Mouse (Mus musculus): ENCODE results near the gene Fcrls.

Fcrls gene

GRCm38 (mm10) chr3:87263436-87263835 lies at the start of gene Fcrls:
Fcrls (minus strand) TSS chr3:87263738.
- DNase-seq (ENCODE audit: low spot score), result no peak

DNA sequence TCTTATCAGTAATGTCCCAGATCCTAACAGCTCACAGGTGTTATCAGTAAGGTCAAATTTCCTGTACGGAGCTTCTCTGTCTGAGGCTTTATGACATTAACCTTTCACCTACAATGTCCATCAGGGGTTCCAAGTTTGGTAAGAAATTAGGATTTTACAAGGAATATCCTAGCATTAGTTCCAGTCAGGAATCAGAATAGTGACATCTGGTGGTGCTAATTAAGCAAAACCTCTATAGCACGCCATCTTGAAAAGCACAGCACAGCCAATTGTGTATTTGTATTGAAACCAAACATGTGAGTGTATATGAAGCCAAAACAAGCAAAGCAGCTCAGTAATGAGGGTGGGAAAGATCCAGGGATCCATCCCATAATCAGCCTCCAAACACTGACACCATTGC lies 46.4 kb upstream of the Fcrls start:
- no peak for DNase-seq (ENCODE audit: low spot score)

GRCm38 (mm10) chr3:87299901-87300300 lies 36.4 kb upstream of the Fcrls start:
- DNase-seq (ENCODE audit: low spot score), result no peak

- DNase-seq (ENCODE audit: low spot score), result no peak
Observed at GRCm38 (mm10) chr3:87274372-87274771, 10.8 kb upstream of the Fcrls start.

GRCm38 (mm10) chr3:87266581-87266980 lies 3.0 kb upstream of the Fcrls start:
- no peak for DNase-seq (ENCODE audit: low spot score)

GRCm38 (mm10) chr3:87255239-87255638 lies 8.3 kb downstream of the Fcrls start:
- DNase-seq (ENCODE audit: low spot score), result no peak

DNA sequence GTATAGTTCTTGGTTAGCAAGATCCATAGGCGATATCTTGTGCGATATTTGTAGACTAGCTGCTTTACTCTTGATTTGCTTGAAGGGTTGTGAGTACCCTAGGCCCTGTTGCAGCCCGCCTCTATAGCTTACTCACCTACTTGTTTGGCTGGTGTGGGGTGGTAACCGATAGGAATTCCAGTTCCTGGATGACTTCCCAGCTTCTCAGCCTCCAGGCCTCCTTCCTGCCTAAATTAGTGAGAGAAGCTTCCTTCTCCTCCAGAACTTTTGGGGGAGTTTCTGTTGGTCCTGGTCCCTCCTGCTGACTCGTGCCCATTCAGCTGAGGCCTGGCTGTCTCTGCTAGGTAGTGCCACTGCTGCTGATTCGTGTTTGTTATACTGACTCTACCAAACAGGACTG lies 14.0 kb downstream of the Fcrls start:
- no peak for DNase-seq (ENCODE audit: low spot score)

- no peak for DNase-seq (ENCODE audit: low spot score)
Observed at GRCm38 (mm10) chr3:87247292-87247691, 16.2 kb downstream of the Fcrls start.

- no peak for DNase-seq (ENCODE audit: low spot score)
Observed at GRCm38 (mm10) chr3:87243654-87244053, 19.9 kb downstream of the Fcrls start.

DNA sequence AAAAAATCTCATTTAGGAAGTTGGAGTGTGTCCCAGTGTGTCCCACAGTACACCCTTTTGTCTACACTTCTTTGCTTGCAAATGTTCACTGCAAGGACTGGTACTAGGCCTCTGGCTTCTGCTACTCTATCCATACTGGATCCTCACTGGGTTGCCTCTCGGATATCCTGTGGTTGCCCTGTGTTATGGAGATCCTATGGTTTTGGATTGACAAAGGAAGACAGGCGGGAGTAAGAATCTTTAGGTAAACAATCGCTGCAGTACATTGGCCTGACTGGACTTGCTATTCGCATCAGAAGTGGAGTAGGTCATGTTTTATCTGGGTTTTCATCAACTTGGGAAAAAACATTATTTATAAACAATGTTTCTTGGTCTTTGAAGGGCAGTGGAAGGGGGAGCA lies 22.6 kb downstream of the Fcrls start:
- DNase-seq (ENCODE audit: low spot score), result no peak

- DNase-seq (ENCODE audit: low spot score), result no peak
Observed at GRCm38 (mm10) chr3:87223636-87224035, 39.9 kb downstream of the Fcrls start.

DNA sequence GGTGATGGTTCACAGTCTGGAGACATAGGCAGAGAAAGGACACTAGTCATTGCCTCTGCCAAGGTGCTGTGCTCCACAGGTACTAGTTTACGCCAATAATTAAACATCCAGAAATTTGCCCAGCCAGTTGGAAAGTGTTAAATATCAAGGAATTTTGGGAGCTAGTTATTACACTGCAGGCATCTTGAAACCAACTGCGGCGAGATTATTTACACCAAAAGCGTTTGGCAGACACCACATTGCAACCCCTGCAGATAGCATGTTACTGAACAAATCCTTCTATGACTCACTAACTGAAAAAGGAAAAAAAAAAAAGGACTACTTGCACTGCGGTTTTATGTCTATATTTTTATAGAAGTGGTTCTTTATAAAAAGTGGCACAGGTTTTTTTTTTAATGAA lies 41.2 kb downstream of the Fcrls start:
- DNase-seq (ENCODE audit: low spot score), result no peak

GRCm38 (mm10) chr3:87215176-87215575 lies 48.4 kb downstream of the Fcrls start:
- DNase-seq (ENCODE audit: low spot score), result no peak

- DNase-seq (ENCODE audit: low spot score), result no peak
Observed at GRCm38 (mm10) chr3:87214221-87214864, 49.2 kb downstream of the Fcrls start.

GRCm38 (mm10) chr3:87206336-87207075 lies 57.0 kb downstream of the Fcrls start:
- no peak for DNase-seq (ENCODE audit: low spot score)

All from spleen, adult 12 weeks (tissue).